Mouse (Mus musculus) liver, embryonic 14.5 days (tissue): ENCODE measurements around the gene Dnhd1.

ENCODE experiments used
- CTCF ChIP-seq: IDR thresholded peaks from 2 replicates; pipeline ENCODE4 v1.5.1; 2016; ENCODE audit warnings: antibody characterized with exemption, low read depth, control low read depth
- EP300 ChIP-seq: IDR thresholded peaks from 2 replicates; pipeline ENCODE4 v1.6.1; 2016; ENCODE audit warnings: antibody characterized with exemption, low read depth

- TF ChIP-seq CTCF (peak; percentile 81), EP300 (no peak)
Observed at GRCm38 (mm10) chr7:105602860-105603623, 47.6 kb upstream of the Dnhd1 start.
